Mouse (Mus musculus): ENCODE measurements around the gene Baz2a.

Baz2a gene

DNA sequence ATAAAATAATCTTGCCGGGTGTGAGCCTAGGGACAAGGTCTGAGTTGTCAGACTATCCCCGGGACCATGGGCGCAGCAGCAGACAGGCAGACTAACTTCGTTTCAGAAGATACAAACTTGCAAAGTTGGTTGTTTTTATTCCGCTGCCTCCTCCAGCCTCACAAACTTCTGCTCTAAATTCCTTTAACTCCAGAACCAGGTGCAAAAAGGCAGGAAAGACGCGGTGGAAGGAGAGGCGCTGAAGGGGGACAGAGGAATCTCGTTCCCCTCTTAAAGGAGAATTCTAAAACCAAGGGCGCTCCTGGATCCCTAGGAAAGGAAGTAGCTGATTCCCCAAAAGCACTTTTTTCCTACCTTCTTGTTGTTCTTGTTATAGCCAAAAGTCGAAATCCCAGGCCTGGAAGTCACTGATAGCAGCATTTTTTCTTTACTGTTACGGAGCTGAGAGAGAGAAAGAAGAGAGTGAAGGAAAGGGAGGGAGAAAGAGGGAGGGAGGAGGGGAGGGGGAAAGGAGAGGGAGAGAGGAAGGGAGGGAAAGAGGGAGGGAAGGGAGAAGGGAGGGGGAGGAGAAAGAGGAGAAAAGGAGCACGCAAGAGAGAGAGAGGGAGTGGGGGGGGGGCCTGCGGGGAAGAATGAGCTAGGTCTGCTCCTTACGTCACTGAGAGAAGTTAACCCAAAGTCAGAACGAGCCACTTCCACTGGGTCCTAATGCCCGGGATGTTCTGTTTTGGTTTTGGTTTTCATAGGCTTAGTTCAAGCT is 84.8 kb downstream of the Baz2a start:
- DNase-seq (ENCODE audit: low read depth, low spot score) = peak; percentile 94

DNA sequence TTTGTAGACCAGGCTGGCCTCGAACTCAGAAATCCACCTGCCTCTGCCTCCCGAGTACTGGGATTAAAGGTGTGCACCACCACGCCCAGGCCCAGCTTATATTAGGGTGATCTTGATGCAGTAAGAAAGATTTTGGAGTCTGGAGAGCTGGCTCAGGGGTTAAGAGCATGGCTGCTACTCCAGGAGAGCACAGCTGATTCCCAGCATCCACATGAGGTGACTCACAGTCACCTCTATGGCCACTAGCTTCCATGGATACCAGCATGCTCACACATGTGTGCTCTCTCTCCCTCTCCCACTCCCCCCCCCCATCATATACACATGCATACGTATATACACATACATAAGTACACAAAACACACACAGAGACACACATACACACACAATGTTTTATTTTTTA is 85.9 kb downstream of the Baz2a start:
- peak; percentile 57 for DNase-seq (ENCODE audit: low read depth, low spot score)
